Mouse (Mus musculus) lung, postnatal 0 days (tissue): ENCODE measurements around the gene Odf4.

ENCODE experiments used
- CTCF ChIP-seq: IDR thresholded peaks from 2 replicates; pipeline ENCODE4 v1.5.1; 2016; ENCODE audit warnings: antibody characterized with exemption, mild to moderate bottlenecking
- EP300 ChIP-seq: IDR thresholded peaks from 2 replicates; pipeline ENCODE4 v1.6.1; 2016; ENCODE audit warnings: antibody characterized with exemption, mild to moderate bottlenecking, control low read depth

DNA sequence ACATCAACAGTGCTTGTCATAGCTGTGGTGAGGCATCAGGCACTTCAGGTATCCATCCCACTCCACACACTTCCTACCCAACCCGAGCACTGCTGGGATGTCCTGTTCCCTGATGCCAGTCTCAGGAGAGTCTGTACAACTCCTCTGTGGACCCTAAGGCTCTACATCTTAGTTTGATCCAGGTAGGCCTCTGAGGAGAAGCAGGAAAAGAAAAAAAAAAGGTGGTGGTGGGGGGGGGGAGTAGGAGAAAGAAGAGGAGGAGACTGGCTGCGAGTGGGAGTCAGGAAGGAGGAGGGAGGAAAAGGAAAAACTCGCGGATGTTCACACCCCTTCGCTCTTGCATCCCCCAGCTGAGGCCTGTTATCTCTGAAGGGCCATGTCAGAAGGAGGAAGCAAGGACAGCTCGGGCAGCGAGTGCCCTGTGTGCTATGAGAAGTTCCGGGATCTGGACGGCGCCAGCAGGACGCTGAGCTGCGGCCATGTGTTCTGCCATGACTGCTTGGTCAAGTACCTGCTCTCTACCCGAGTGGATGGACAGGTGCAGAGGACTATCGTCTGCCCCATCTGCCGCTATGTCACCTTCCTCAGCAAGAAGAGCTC is 34.5 kb downstream of the Odf4 start:
- TF ChIP-seq CTCF (no peak), EP300 (no peak)
